Mouse (Mus musculus) liver, embryonic 16.5 days (tissue): ENCODE data around the gene Psg17. TPM values are rescaled to one million over a fixed set of nuclear protein-coding genes. Genes with fewer than 3 reads are reported as not detected.
"Not testable (repeated sequence)": the region's sequence is repeated elsewhere in the genome, so short reads cannot be mapped to it uniquely, and the experiment has no call there.

Source experiments
- ATAC-seq: fragments of 200-750 bp; cut with Nextera tagmentation; 2 replicates; pipeline ENCODE4 v1.8.0; 2017; ENCODE audit warnings: low read depth, mild to moderate bottlenecking, moderate number of reproducible peaks, moderate library complexity
- H3K27ac ChIP-seq: fragments of 300-500 bp; sonication (generic); 2 replicates; pipeline ENCODE4 v1.5.1; 2014; ENCODE audit warnings: mild to moderate bottlenecking, low read length
- H3K27me3 ChIP-seq: fragments of 300-500 bp; sonication (generic); 2 replicates; pipeline ENCODE4 v1.6.1; 2014; ENCODE audit warnings: low read depth, low read length, mixed read lengths; ENCODE audit not compliant: control insufficient read depth, insufficient read depth
- H3K36me3 ChIP-seq: fragments of 300-500 bp; sonication (generic); 2 replicates; pipeline ENCODE4 v1.6.1; 2014; ENCODE audit warnings: mild to moderate bottlenecking; ENCODE audit not compliant: control insufficient read depth, insufficient read depth
- H3K4me1 ChIP-seq: fragments of 300-500 bp; sonication (generic); 2 replicates; pipeline ENCODE4 v1.6.1; 2014; ENCODE audit warnings: low read depth, low read length, mixed read lengths; ENCODE audit not compliant: control insufficient read depth
- H3K4me2 ChIP-seq: fragments of 300-500 bp; sonication (generic); 2 replicates; pipeline ENCODE4 v1.6.1; 2014; ENCODE audit warnings: low read depth, low read length, mixed read lengths
- H3K4me3 ChIP-seq: fragments of 300-500 bp; sonication (generic); 2 replicates; pipeline ENCODE4 v1.5.1; 2014; ENCODE audit warnings: low read depth, mild to moderate bottlenecking, low read length
- H3K9ac ChIP-seq: fragments of 300-500 bp; sonication (generic); 2 replicates; pipeline ENCODE4 v1.6.1; 2014; ENCODE audit warnings: low read depth, low read length
- H3K9me3 ChIP-seq: fragments of 300-500 bp; sonication (generic); replicated peaks from 2 replicates; pipeline ENCODE4 v1.6.1; 2016; ENCODE audit warnings: low read length; ENCODE audit not compliant: control insufficient read depth
- WGBS: fragments of 180-500 bp; shearing (Covaris S2); extraction: QIAGEN DNeasy Blood & Tissue Kit; methylation state at CpG from one replicate; pipeline ENCODE4 v1.1.7; 2014; ENCODE audit not compliant: insufficient replicate concordance; 5-methylcytosine and 5-hydroxymethylcytosine counted together
- polyA plus RNA-seq: library from polyadenylated mRNA; unstranded; fragments of >200 nt; fragmentation: Nextera tagmentation; extraction: Ambion mirVana; gene quantifications from 2 replicates; pipeline ENCODE4 v1.2.1, GENCODE M21; 2015

Gene Psg17
- not detected in 2 replicates for polyA plus RNA-seq

DNA sequence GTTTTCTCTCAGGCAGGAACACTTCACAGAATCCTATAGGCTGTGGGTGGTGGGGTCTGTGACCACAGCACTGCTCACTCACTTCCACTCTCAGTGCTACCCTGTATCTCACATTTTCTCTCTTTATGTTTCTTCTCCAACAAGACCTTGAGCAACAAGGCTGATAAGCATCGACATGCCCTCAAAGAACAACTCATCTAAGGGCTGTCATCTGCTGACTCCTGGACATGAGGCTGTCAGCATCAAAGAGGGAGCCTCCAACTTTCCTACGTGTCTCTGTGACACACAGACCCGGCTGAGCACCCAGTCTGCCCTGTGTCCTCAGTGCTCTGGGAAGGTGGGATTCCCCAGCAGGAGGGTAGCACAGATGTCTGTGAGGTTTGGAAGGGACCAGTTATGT, at the start of gene Psg17:
Gene Psg17, minus strand, starts transcription at position 101 of the 400 bp plus-strand sequence.
- Histone ChIP-seq H3K4me2 (no peak within 1 kb of the TSS), H3K27me3 (no peaks in the 10 kb centered on the region), H3K4me1 (no peaks in the 10 kb centered on the region), H3K4me3 (no peak within 1 kb of the TSS), H3K9me3 (no peaks in the 10 kb centered on the region), H3K9ac (no peak within 1 kb of the TSS), H3K27ac (no peak within 1 kb of the TSS), H3K36me3 (no peaks in the 10 kb centered on the region)
- WGBS: 33% methylated on average over 3 of the region's 3 CpGs
- no peak for ATAC-seq

DNA sequence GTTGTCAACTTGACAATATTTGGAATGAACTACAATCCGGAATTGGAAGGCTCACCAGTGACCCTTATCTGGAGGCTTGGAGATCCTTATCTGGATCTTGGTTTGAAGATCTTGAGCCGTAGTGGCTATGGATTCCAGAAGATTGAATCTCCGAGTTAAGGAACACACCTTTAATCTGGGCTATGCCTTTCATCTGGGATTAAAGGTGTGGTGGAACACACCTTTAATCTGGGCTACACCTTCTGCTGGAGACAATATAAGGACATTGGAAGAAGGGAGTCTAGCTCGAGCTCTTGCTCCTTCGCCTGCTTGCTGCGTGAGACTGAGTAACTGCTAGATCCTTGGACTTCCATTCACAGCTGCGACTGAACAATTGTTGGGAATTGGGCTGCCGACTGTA, 49.6 kb upstream of the Psg17 start, which contains the start of gene Pglyrp1:
Gene Pglyrp1, plus strand, starts transcription at position 301 of the 400 bp plus-strand sequence.
- H3K4me1 ChIP-seq, H3K27me3 ChIP-seq, ATAC-seq, H3K36me3 ChIP-seq, H3K4me2 ChIP-seq, H3K27ac ChIP-seq, H3K9ac ChIP-seq, H3K4me3 ChIP-seq, H3K9me3 ChIP-seq: not testable (repeated sequence)
- WGBS: no CpG with 5 or more reads among the region's 8 CpGs

DNA sequence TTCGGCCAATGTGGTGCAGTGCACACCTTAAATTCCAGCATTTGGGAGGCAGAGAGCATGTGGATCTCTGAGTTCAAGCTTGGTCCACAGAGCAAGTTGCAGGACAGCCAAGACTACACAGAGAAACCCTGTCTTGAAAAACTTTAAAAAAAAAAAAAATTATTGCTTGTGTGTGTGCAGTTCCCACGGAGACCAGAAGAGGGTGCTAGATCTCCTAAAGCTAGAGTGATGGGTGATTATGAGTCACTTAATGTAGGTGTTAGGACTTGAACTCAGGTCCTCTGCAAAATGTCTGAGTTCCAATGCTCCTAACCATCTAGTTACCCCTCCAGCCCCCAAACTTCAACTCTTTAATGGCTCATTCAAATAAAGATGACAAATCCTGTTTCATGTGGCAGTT, 47.1 kb upstream of the Psg17 start:
- Histone ChIP-seq H3K4me1 (peaks cover 4% of the 10 kb centered on the region; the same call in 1 of the 2 replicates), H3K4me2 (no peak overlapping the region), H3K27me3 (peaks cover 7% of the 10 kb centered on the region), H3K9me3 (peaks cover 2% of the 10 kb centered on the region; the same call in 1 of the 2 replicates), H3K36me3 (no peaks in the 10 kb centered on the region), H3K27ac (no peak overlapping the region), H3K4me3 (no peak overlapping the region), H3K9ac (no peak overlapping the region)
- no peak for ATAC-seq
- 58% methylated on average over 2 of the region's 2 CpGs for WGBS

DNA sequence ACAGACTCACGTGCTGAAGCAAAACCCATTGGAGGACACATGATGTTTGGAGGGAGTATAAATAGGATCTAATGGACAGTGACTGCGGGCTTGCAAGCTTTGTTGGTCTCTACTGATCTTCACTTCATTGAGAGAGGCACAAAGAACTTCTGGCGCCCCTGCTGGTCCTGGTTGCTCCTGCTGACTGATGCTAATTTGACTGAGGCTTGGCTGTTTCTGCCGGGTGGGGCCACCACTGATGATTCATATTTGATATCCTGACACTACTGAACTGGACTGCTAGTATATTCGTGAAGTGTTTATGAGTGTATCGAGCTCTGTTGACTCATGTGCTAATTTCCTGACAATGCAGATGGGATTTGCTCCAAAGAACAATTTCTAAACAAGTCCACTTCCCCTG, 41.4 kb upstream of the Psg17 start:
- no peaks in the 10 kb centered on the region for H3K4me1 ChIP-seq
- no peaks in the 10 kb centered on the region for H3K27me3 ChIP-seq

DNA sequence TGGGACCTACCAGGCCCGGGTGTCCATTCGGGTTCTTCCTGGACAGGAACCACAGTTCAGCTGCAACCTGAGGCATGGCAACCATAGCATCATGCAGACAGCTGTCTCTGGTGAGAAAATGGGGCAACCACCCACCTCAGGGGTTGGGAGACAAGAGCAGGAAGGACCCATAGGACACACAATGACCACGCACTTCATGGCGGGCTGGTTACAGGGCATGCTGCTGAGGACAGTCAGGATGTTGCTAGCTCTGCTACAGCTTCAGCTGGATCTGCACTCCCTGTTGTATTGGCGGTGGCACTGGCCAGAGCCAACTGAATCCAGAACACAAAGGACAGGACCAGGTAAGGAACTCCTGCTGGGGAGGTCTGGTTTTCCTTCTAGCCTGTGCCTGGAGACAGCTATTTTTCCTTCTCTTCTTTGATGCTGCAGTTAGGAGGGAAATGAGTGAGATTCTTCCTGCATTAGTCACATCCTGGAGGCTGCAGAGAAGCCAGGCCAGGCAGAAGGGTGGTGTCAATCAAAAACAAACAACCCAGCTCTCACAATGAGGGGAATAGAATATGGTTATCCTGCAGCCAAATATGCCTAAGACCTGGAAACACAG, 37.0 kb upstream of the Psg17 start:
- no peaks in the 10 kb centered on the region for H3K36me3 ChIP-seq
- ATAC-seq: no peak

More for the DNA sequence above, 41.4 kb upstream of the Psg17 start:
- H3K36me3 ChIP-seq: no peaks in the 10 kb centered on the region
- WGBS: 66% methylated on average over 6 of the region's 6 CpGs
- no peak overlapping the region for H3K27ac ChIP-seq
- no peak overlapping the region for H3K4me2 ChIP-seq
- no peaks in the 10 kb centered on the region for H3K9me3 ChIP-seq
- no peak overlapping the region for H3K4me3 ChIP-seq
- ATAC-seq: no peak
- H3K9ac ChIP-seq: no peak overlapping the region

DNA sequence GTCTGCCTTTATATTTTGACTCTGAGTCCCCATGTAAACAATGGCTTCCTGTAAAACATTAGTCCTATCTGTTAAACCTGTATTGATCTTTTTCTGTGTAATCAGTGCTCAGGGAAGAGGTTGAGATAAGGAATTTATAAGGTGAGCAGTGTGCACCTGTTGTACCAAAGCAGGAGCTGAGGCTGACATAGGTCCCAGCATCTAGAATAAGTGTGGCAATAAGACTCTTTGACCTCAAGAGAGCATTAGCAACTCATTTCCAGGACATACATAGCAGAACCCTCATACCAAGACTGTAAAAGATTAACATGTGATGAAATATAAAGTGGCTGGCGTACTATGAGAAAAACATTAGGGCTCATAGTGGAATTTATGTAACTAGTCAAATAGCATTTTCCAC, 27.0 kb upstream of the Psg17 start:
- Histone ChIP-seq H3K9ac (no peak overlapping the region), H3K4me2 (no peak overlapping the region), H3K27ac (no peak overlapping the region), H3K4me1 (no peaks in the 10 kb centered on the region), H3K9me3 (no peaks in the 10 kb centered on the region), H3K36me3 (no peaks in the 10 kb centered on the region), H3K4me3 (no peak overlapping the region), H3K27me3 (no peaks in the 10 kb centered on the region)
- no peak for ATAC-seq
- 42% methylated on average over 1 of the region's 1 CpGs for WGBS

More for the DNA sequence above, 37.0 kb upstream of the Psg17 start:
- Histone ChIP-seq H3K27ac (no peak overlapping the region), H3K27me3 (no peaks in the 10 kb centered on the region), H3K9me3 (no peaks in the 10 kb centered on the region), H3K4me1 (no peaks in the 10 kb centered on the region), H3K9ac (no peak overlapping the region), H3K4me3 (no peak overlapping the region), H3K4me2 (no peak overlapping the region)
- WGBS: 50% methylated on average over 5 of the region's 5 CpGs

DNA sequence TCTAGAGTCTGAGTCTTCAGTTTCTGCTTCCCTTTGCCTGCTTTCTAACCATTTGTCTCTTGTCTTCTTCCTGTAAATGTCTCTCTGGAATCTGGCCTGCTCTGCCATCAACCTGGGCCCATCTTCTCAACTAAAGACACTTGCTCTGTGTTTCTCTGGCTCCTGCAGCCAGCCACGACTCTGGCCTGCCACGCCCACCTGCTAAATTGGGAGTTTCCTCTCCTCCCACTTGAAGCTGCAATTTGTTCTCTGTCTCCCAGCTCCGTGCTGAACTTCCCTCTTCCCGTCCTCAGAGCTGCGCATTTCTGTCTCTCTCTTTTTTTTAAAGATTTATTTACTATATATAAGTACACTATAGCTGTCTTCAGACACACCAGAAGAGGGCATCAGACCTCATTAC, 23.4 kb upstream of the Psg17 start:
- Histone ChIP-seq H3K27me3 (no peaks in the 10 kb centered on the region), H3K36me3 (no peaks in the 10 kb centered on the region), H3K4me3 (no peak overlapping the region), H3K4me2 (no peak overlapping the region), H3K27ac (no peak overlapping the region), H3K9me3 (no peaks in the 10 kb centered on the region), H3K9ac (no peak overlapping the region), H3K4me1 (no peaks in the 10 kb centered on the region)
- ATAC-seq: no peak
- 18% methylated on average over 5 of the region's 5 CpGs for WGBS

DNA sequence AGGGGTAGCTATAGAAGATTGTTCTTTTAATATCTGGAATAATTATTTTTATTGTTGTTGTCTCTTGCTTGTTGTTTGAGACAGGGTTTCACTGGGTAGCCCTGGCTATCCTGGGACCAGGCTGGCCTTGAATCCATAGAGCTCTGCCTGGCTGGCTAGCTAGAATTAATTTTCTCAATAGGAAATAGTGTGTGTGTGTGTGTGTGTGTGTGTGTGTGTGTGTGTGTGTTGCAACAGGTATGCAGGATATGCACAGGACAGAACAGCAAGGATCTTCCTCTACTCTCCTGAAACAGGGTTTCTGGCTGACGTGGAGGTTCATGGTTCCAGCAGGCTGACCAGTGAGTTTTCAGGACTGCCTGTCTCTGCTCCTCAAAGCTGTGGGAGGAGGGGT, 19.8 kb upstream of the Psg17 start:
- H3K27me3 ChIP-seq: no peaks in the 10 kb centered on the region
- H3K9me3 ChIP-seq: no peaks in the 10 kb centered on the region
- H3K4me3 ChIP-seq: no peak overlapping the region
- H3K36me3 ChIP-seq: no peaks in the 10 kb centered on the region
- no peaks in the 10 kb centered on the region for H3K4me1 ChIP-seq
- no peak for ATAC-seq
- 57% methylated on average over 1 of the region's 1 CpGs for WGBS
- peak overlapping the region; percentile 46 for H3K4me2 ChIP-seq
- H3K9ac ChIP-seq: no peak overlapping the region
- H3K27ac ChIP-seq: no peak overlapping the region

DNA sequence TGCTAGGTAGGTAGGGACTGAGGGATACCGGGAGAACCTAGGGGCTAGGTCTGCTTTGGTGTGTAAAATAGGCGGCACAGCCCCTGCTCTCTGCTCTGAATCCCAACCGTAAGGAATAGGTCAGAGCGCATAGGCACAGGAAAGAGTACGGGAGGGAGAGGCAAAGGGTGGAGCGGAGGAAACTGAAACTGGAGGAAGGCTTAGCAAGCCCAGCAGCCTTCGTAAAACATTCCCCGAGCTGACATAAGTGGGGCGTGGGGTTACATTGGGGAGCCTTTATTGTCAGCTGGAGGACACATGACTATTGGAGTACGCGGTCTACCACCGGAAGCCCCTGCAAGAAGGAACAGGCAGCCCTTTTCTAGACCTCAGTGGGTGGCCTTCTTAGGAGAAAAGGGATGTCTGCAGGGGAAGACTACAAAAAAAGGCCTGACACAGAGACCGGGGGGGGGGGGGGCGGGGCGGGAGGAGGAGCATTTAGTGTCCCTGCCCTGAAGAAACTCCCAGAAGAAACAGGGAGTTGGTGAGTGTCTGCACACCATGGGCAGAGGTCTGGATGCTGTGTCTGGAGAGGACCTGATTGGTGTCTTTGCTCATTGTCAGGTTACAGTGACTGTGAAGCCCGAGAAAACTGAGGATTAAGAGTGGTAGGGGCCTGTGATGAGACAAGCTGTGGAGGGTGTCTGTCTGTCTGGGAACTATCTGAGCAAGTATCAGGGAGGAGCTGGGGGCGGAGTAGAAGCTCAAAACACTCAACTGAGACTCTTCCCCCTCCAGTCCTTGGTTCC, 19.2 kb upstream of the Psg17 start:
- Histone ChIP-seq H3K4me3 (peak overlapping the region; percentile 36), H3K9ac (0 out of 2 replicates have a peak overlapping the region, but pooled peaks have one; percentile 16), H3K27ac (peak overlapping the region; percentile 33; the same call in 1 of the 2 replicates), H3K4me1 (no peaks in the 10 kb centered on the region), H3K36me3 (no peaks in the 10 kb centered on the region), H3K4me2 (peak overlapping the region; percentile 46), H3K9me3 (no peaks in the 10 kb centered on the region), H3K27me3 (no peaks in the 10 kb centered on the region)
- WGBS: 5% methylated on average over 13 of the region's 17 CpGs
- ATAC-seq: peak; percentile 54
